Mouse (Mus musculus): ENCODE results near the gene Siah3. TPM values are rescaled to one million over a fixed set of nuclear protein-coding genes. Genes with fewer than 3 reads are reported as not detected.

The Siah3 gene
- total and polyA plus RNA-seq, 3 experiments: 0.04 to 0.29 TPM; not detected in 1

DNA sequence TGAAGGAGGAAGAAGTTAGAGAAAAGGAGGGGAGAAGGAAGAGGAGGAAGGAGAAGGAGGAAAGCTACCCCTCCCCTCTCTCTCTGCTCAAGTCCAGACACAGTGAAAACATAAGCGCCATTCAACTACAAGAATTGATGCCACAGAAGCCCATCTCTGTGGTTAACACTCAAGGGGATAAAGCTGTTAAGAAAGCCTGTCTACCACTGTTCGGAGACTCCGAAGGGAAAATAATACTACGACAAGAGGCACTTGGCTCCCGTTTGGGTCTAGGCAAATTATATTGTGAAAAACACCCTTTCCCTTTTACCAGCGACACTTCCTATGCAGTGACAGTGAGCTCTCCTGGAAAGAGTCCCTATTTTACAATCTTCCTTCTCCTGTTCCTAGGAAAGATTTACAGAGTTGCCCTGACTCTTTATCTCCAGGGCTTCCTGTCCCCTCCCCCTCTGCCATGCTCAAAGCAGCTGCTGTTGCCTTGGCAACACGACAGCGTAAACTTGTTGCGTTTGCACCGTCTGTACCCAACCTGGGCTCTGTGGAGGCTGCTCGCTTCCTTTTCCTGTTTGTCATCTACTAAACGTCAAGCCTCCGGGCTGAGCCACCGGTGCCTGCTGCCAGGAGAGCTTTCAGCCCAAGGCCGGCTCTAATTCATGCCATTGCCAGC lies 10.4 kb upstream of the Siah3 start:
- Histone ChIP-seq H3K27ac (ENCODE audit: control insufficient read depth, low read depth, low read length) (no peak overlapping the region), H3K9me3 (replicated peaks; ENCODE audit: insufficient read depth, low read length) (no peaks in the 10 kb centered on the region), H3K27me3 (ENCODE audit: control insufficient read depth in 1 of 2, insufficient read depth in 2 of 2, low read length in 2 of 2) (no peaks in the 10 kb centered on the region; a peak in 3 of 4 replicates), H3K4me1 (ENCODE audit: control insufficient read depth in 1 of 2, insufficient read depth in 2 of 2, low read length in 2 of 2) (no peaks in the 10 kb centered on the region; a peak in 1 of 4 replicates), H3K36me3 (ENCODE audit: control insufficient read depth in 1 of 2, insufficient read depth in 2 of 2, low read length in 2 of 2) (no peaks in the 10 kb centered on the region), H3K79me2 (ENCODE audit: control insufficient read depth, insufficient read depth, low read length, poor library complexity) (no peaks in the 10 kb centered on the region), H3K4me3 (ENCODE audit: control insufficient read depth in 1 of 2, insufficient read depth in 1 of 2, low read depth in 2 of 2, low read length in 2 of 2) (no peak overlapping the region), H3K9ac (ENCODE audit: control insufficient read depth, low read depth, low read length, poor library complexity, severe bottlenecking) (no peak overlapping the region)
- DNase-seq (ENCODE audit: low read depth, low spot score): peak; percentile 19
- TF ChIP-seq ZKSCAN1 (IDR thresholded peaks at IDR 0.05; ENCODE audit: low read depth, low read length) (no peak), NRF1 (IDR thresholded peaks at IDR 0.05; ENCODE audit: insufficient read depth, low read depth, low read length, poor library complexity, severe bottlenecking) (no peak), NELFE (IDR thresholded peaks at IDR 0.05; ENCODE audit: low read depth, low read length) (no peak), MYC (IDR thresholded peaks at IDR 0.05; ENCODE audit: low read depth, low read length) (no peak), JUND (IDR thresholded peaks at IDR 0.05; ENCODE audit: low read depth, low read length) (no peak), POLR2A (IDR thresholded peaks at IDR 0.05; ENCODE audit: control insufficient read depth in 1 of 2, insufficient read depth in 1 of 2, low read depth in 1 of 2, low read length in 2 of 2, poor library complexity in 1 of 2) (no peak), UBTF (IDR thresholded peaks at IDR 0.05; ENCODE audit: borderline replicate concordance, insufficient read depth, low read depth, low read length) (no peak), RAD21 (IDR thresholded peaks at IDR 0.05; ENCODE audit: low read depth, low read length) (no peak), POLR2AphosphoS2 (IDR thresholded peaks at IDR 0.05; ENCODE audit: low read length) (no peak), ZC3H11A (IDR thresholded peaks at IDR 0.05; ENCODE audit: low read depth, low read length) (no peak), MEF2A (IDR thresholded peaks at IDR 0.05; ENCODE audit: extremely low read depth, insufficient replicate concordance, low read depth, low read length, poor library complexity, severe bottlenecking) (no peak), TAL1 (IDR thresholded peaks at IDR 0.05; ENCODE audit: low read length) (no peak), MAX (IDR thresholded peaks at IDR 0.05; ENCODE audit: low read length) (no peak), USF1 (IDR thresholded peaks at IDR 0.05; ENCODE audit: low read depth, low read length) (no peak), KAT2A (conservative IDR thresholded peaks at IDR 0.05; ENCODE audit: low read depth, low read length) (no peak), ELF1 (IDR thresholded peaks at IDR 0.05; ENCODE audit: low read depth, low read length) (no peak), GATA1 (IDR thresholded peaks at IDR 0.05; ENCODE audit: low read depth, low read length) (no peak), CTCF (IDR thresholded peaks at IDR 0.05 in 2 of 3, conservative IDR thresholded peaks at IDR 0.05 in 1 of 3; ENCODE audit: control insufficient read depth in 1 of 3, insufficient read depth in 1 of 3, low read depth in 2 of 3, low read length in 3 of 3, poor library complexity in 1 of 3, severe bottlenecking in 1 of 3) (no peak), SIN3A (IDR thresholded peaks at IDR 0.05; ENCODE audit: low read length) (no peak), SMC3 (IDR thresholded peaks at IDR 0.05; ENCODE audit: low read depth, low read length) (no peak)

DNA sequence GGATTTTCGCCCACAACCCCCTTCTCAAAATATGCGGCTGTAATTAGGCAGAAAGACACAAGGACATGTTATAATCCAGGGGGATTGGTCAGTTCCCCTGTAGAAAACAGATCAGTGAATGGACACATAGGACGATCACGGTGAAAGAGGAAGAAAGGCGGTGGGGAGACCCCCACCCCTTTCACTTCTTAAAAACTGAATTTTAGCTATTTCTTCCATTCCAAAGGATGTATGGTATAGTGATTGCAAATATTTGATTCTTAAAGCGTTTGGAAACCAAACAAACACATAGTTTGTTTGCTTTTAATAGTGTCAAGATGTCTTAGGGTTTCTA lies 9.9 kb upstream of the Siah3 start:
- Histone ChIP-seq H3K4me1 (ENCODE audit: control insufficient read depth in 1 of 2, insufficient read depth in 2 of 2, low read length in 2 of 2) (no peaks in the 10 kb centered on the region; a peak in 1 of 4 replicates), H3K79me2 (ENCODE audit: control insufficient read depth, insufficient read depth, low read length, poor library complexity) (no peaks in the 10 kb centered on the region), H3K9ac (ENCODE audit: control insufficient read depth, low read depth, low read length, poor library complexity, severe bottlenecking) (no peak overlapping the region), H3K36me3 (ENCODE audit: control insufficient read depth in 1 of 2, insufficient read depth in 2 of 2, low read length in 2 of 2) (no peaks in the 10 kb centered on the region), H3K4me3 (ENCODE audit: control insufficient read depth in 1 of 2, insufficient read depth in 1 of 2, low read depth in 2 of 2, low read length in 2 of 2) (no peak overlapping the region), H3K9me3 (replicated peaks; ENCODE audit: insufficient read depth, low read length) (no peaks in the 10 kb centered on the region), H3K27ac (ENCODE audit: control insufficient read depth, low read depth, low read length) (no peak overlapping the region), H3K27me3 (ENCODE audit: control insufficient read depth in 1 of 2, insufficient read depth in 2 of 2, low read length in 2 of 2) (peaks cover 0 to 3% of the 10 kb centered on the region in 2 experiments; a peak in 3 of 4 replicates)
- no peak for TF ChIP-seq ZNF384 (IDR thresholded peaks at IDR 0.05; ENCODE audit: low read depth, low read length)
- no peak for TF ChIP-seq E2F4 (IDR thresholded peaks at IDR 0.05; ENCODE audit: borderline replicate concordance, low read depth, low read length)
- no peak for TF ChIP-seq JUND (IDR thresholded peaks at IDR 0.05; ENCODE audit: low read depth, low read length)
- TF ChIP-seq MEF2A (IDR thresholded peaks at IDR 0.05; ENCODE audit: extremely low read depth, insufficient replicate concordance, low read depth, low read length, poor library complexity, severe bottlenecking): no peak
- no peak for TF ChIP-seq CHD1 (IDR thresholded peaks at IDR 0.05; ENCODE audit: low read depth, low read length)
- no peak for TF ChIP-seq KAT2A (conservative IDR thresholded peaks at IDR 0.05; ENCODE audit: low read depth, low read length)
- no peak for TF ChIP-seq ELF1 (IDR thresholded peaks at IDR 0.05; ENCODE audit: low read depth, low read length)
- no peak for TF ChIP-seq GATA1 (IDR thresholded peaks at IDR 0.05; ENCODE audit: low read depth, low read length)
- TF ChIP-seq NELFE (IDR thresholded peaks at IDR 0.05; ENCODE audit: low read depth, low read length): no peak
- TF ChIP-seq MAX (IDR thresholded peaks at IDR 0.05; ENCODE audit: low read length): no peak
- TF ChIP-seq HCFC1 (IDR thresholded peaks at IDR 0.05; ENCODE audit: low read depth, low read length): no peak
- no peak for TF ChIP-seq RCOR1 (IDR thresholded peaks at IDR 0.05; ENCODE audit: low read depth, low read length)
- no peak for TF ChIP-seq TBP (IDR thresholded peaks at IDR 0.05; ENCODE audit: low read depth, low read length)
- no peak for TF ChIP-seq UBTF (IDR thresholded peaks at IDR 0.05; ENCODE audit: borderline replicate concordance, insufficient read depth, low read depth, low read length)
- TF ChIP-seq MAZ (IDR thresholded peaks at IDR 0.05; ENCODE audit: low read depth, low read length): no peak
- TF ChIP-seq POLR2AphosphoS5 (IDR thresholded peaks at IDR 0.05; ENCODE audit: borderline replicate concordance, low read depth, low read length): no peak
- no peak for TF ChIP-seq TAL1 (IDR thresholded peaks at IDR 0.05; ENCODE audit: low read length)
- no peak for TF ChIP-seq NRF1 (IDR thresholded peaks at IDR 0.05; ENCODE audit: insufficient read depth, low read depth, low read length, poor library complexity, severe bottlenecking)
- TF ChIP-seq MXI1 (IDR thresholded peaks at IDR 0.05; ENCODE audit: low read depth, low read length): no peak
- TF ChIP-seq MYC (IDR thresholded peaks at IDR 0.05; ENCODE audit: low read depth, low read length): no peak
- DNase-seq (ENCODE audit: low read depth, low spot score): no peak

Measured in MEL (cell line).